Mouse (Mus musculus): ENCODE measurements around the gene Gm17332. TPM values are rescaled to one million over a fixed set of nuclear protein-coding genes. Genes with fewer than 3 reads are reported as not detected.
"Not testable (repeated sequence)": the region's sequence is repeated elsewhere in the genome, so short reads cannot be mapped to it uniquely, and the experiment has no call there.

Gene Gm17332
- not detected in 2 replicates for polyA plus RNA-seq (2015; fragmentation: Nextera tagmentation; extraction: Ambion mirVana)

GRCm38 (mm10) chr11:31182362-31182761 is at the start of gene Gm17332:
TSS of gene Gm17332 (minus strand) at chr11:31182462.
- no peak for ATAC-seq (ENCODE audit: low FRiP score, low read depth)
- H3K4me3 ChIP-seq = no peak within 1 kb of the TSS
- H3K9me3 ChIP-seq = no peaks in the 10 kb centered on the region; the same call in 1 of the 2 replicates
- no peak within 1 kb of the TSS for H3K27ac ChIP-seq (replicated peaks)
- no peaks in the 10 kb centered on the region for H3K36me3 ChIP-seq
- H3K4me2 ChIP-seq = no peak within 1 kb of the TSS
- H3K9ac ChIP-seq = no peak within 1 kb of the TSS
- no peaks in the 10 kb centered on the region for H3K4me1 ChIP-seq (replicated peaks)
- H3K27me3 ChIP-seq = no peaks in the 10 kb centered on the region

- Histone ChIP-seq H3K27me3 (no peaks in the 10 kb centered on the region), H3K4me1 (replicated peaks) (no peaks in the 10 kb centered on the region), H3K27ac (replicated peaks) (no peak overlapping the region), H3K4me3 (no peak overlapping the region), H3K9me3 (no peaks in the 10 kb centered on the region), H3K4me2 (no peak overlapping the region), H3K9ac (no peak overlapping the region), H3K36me3 (no peaks in the 10 kb centered on the region)
- no peak for ATAC-seq (ENCODE audit: low FRiP score, low read depth)
- 69% methylated on average over 4 of the region's 4 CpGs for WGBS
Observed at GRCm38 (mm10) chr11:31229966-31230365, 47.7 kb upstream of the Gm17332 start.

- Histone ChIP-seq H3K4me3 (no peak overlapping the region), H3K9ac (no peak overlapping the region), H3K4me1 (replicated peaks) (no peaks in the 10 kb centered on the region), H3K4me2 (no peak overlapping the region), H3K9me3 (no peaks in the 10 kb centered on the region), H3K27me3 (no peaks in the 10 kb centered on the region), H3K36me3 (no peaks in the 10 kb centered on the region), H3K27ac (replicated peaks) (no peak overlapping the region)
- WGBS = 95% methylated on average over 1 of the region's 1 CpGs
- ATAC-seq (ENCODE audit: low FRiP score, low read depth) = no peak
Observed at GRCm38 (mm10) chr11:31225359-31225758, 43.1 kb upstream of the Gm17332 start.

- Histone ChIP-seq H3K4me2 (no peak overlapping the region), H3K36me3 (no peaks in the 10 kb centered on the region), H3K4me3 (no peak overlapping the region), H3K9me3 (no peaks in the 10 kb centered on the region), H3K9ac (no peak overlapping the region), H3K27me3 (no peaks in the 10 kb centered on the region), H3K4me1 (replicated peaks) (no peaks in the 10 kb centered on the region), H3K27ac (replicated peaks) (no peak overlapping the region)
- ATAC-seq (ENCODE audit: low FRiP score, low read depth) = peak; percentile 72
Observed at GRCm38 (mm10) chr11:31218009-31218408, 35.7 kb upstream of the Gm17332 start.

GRCm38 (mm10) chr11:31195621-31196363 is 13.5 kb upstream of the Gm17332 start:
- no peaks in the 10 kb centered on the region for H3K9me3 ChIP-seq
- no peaks in the 10 kb centered on the region for H3K36me3 ChIP-seq
- no peaks in the 10 kb centered on the region for H3K27me3 ChIP-seq
- H3K27ac ChIP-seq (replicated peaks) = no peak overlapping the region
- WGBS = 55% methylated on average over 3 of the region's 3 CpGs
- no peaks in the 10 kb centered on the region for H3K4me1 ChIP-seq (replicated peaks)
- no peak overlapping the region for H3K4me2 ChIP-seq
- no peak overlapping the region for H3K9ac ChIP-seq
- no peak for ATAC-seq (ENCODE audit: low FRiP score, low read depth)
- H3K4me3 ChIP-seq = no peak overlapping the region

GRCm38 (mm10) chr11:31194761-31195160 is 12.5 kb upstream of the Gm17332 start:
- Histone ChIP-seq H3K27ac (replicated peaks) (no peak overlapping the region), H3K4me1 (replicated peaks) (no peaks in the 10 kb centered on the region), H3K9me3 (no peaks in the 10 kb centered on the region), H3K27me3 (no peaks in the 10 kb centered on the region), H3K4me2 (no peak overlapping the region), H3K9ac (no peak overlapping the region), H3K4me3 (no peak overlapping the region), H3K36me3 (no peaks in the 10 kb centered on the region)
- 80% methylated on average over 2 of the region's 2 CpGs for WGBS
- ATAC-seq (ENCODE audit: low FRiP score, low read depth) = no peak

- 13% methylated on average over 4 of the region's 4 CpGs for WGBS
- H3K9me3 ChIP-seq = no peaks in the 10 kb centered on the region
- H3K9ac ChIP-seq = peak overlapping the region; percentile 37
- no peaks in the 10 kb centered on the region for H3K36me3 ChIP-seq
- peak overlapping the region; percentile 61 for H3K4me2 ChIP-seq
- H3K4me1 ChIP-seq (replicated peaks) = peaks cover 9% of the 10 kb centered on the region
- H3K4me3 ChIP-seq = peak overlapping the region; percentile 56
- peak overlapping the region; percentile 47; the same call in 1 of the 2 replicates for H3K27ac ChIP-seq (replicated peaks)
- ATAC-seq (ENCODE audit: low FRiP score, low read depth) = peak; percentile 46
- no peaks in the 10 kb centered on the region for H3K27me3 ChIP-seq
Observed at GRCm38 (mm10) chr11:31170052-31170646, 12.1 kb downstream of the Gm17332 start.

GRCm38 (mm10) chr11:31169161-31170051 is 12.9 kb downstream of the Gm17332 start:
- H3K27me3 ChIP-seq = no peaks in the 10 kb centered on the region

GRCm38 (mm10) chr11:31168831-31169160 is 13.5 kb downstream of the Gm17332 start:
- ATAC-seq (ENCODE audit: low FRiP score, low read depth) = no peak
- Histone ChIP-seq H3K4me1 (replicated peaks) (peaks cover 9% of the 10 kb centered on the region), H3K36me3 (no peaks in the 10 kb centered on the region), H3K9me3 (no peaks in the 10 kb centered on the region), H3K9ac (no peak overlapping the region), H3K4me3 (peak overlapping the region; percentile 56), H3K4me2 (peak overlapping the region; percentile 61), H3K27me3 (no peaks in the 10 kb centered on the region), H3K27ac (replicated peaks) (no peak overlapping the region)
- WGBS = 32% methylated on average over 2 of the region's 2 CpGs

More at GRCm38 (mm10) chr11:31169161-31170051, 12.9 kb downstream of the Gm17332 start:
- under 1% methylated on average over 21 of the region's 21 CpGs for WGBS
- Histone ChIP-seq H3K9ac (peak overlapping the region; percentile 37), H3K27ac (replicated peaks) (peak overlapping the region; percentile 47), H3K4me1 (replicated peaks) (peaks cover 9% of the 10 kb centered on the region), H3K9me3 (no peaks in the 10 kb centered on the region), H3K4me2 (peak overlapping the region; percentile 61), H3K36me3 (no peaks in the 10 kb centered on the region), H3K4me3 (peak overlapping the region; percentile 56)
- ATAC-seq (ENCODE audit: low FRiP score, low read depth) = peak; percentile 97

GRCm38 (mm10) chr11:31157021-31157420 is 25.2 kb downstream of the Gm17332 start:
- Histone ChIP-seq H3K27me3 (no peaks in the 10 kb centered on the region), H3K4me3 (no peak overlapping the region), H3K4me2 (no peak overlapping the region), H3K36me3 (no peaks in the 10 kb centered on the region), H3K9ac (no peak overlapping the region), H3K4me1 (replicated peaks) (no peaks in the 10 kb centered on the region), H3K27ac (replicated peaks) (no peak overlapping the region), H3K9me3 (no peaks in the 10 kb centered on the region)
- no peak for ATAC-seq (ENCODE audit: low FRiP score, low read depth)
- whole genome bisulfite sequencing = 93% methylated on average over 3 of the region's 3 CpGs

- H3K9ac ChIP-seq; ATAC-seq (ENCODE audit: low FRiP score, low read depth); H3K9me3 ChIP-seq; H3K4me2 ChIP-seq; H3K4me3 ChIP-seq; H3K27ac ChIP-seq (replicated peaks); H3K27me3 ChIP-seq; H3K4me1 ChIP-seq (replicated peaks); H3K36me3 ChIP-seq: not testable (repeated sequence)
- 78% methylated on average over 1 of the region's 1 CpGs for WGBS
Observed at GRCm38 (mm10) chr11:31138394-31138793, 43.9 kb downstream of the Gm17332 start.

- H3K27ac ChIP-seq (replicated peaks); H3K27me3 ChIP-seq; H3K9me3 ChIP-seq; H3K4me2 ChIP-seq; ATAC-seq (ENCODE audit: low FRiP score, low read depth); H3K4me1 ChIP-seq (replicated peaks); H3K9ac ChIP-seq; H3K36me3 ChIP-seq; H3K4me3 ChIP-seq: not testable (repeated sequence)
- WGBS = 81% methylated on average over 1 of the region's 1 CpGs
Observed at GRCm38 (mm10) chr11:31134824-31135223, 47.4 kb downstream of the Gm17332 start.
